Mouse (Mus musculus) midbrain, postnatal 0 days (tissue): ENCODE measurements at regions not wholly inside any gene's neighbourhood (a gene's known extent, or its start where the extent isn't known, plus 50 kb on each side); places are given as distances from the start of the nearest gene placed in this dataset.
A peak's percentile ranks its signal among the peaks of the same experiment; 100 is the strongest.

Source experiments
- ATAC-seq: fragments of 200-750 bp; cut with Nextera tagmentation; 2 replicates; pipeline ENCODE4 v1.8.0; 2017; ENCODE audit warnings: moderate number of reproducible peaks, mild to moderate bottlenecking, moderate TSS enrichment, moderate library complexity; ENCODE audit not compliant: low FRiP score
- DNase-seq: peaks from one replicate; pipeline ENCODE4 v3.0.0-alpha.2; 2015; ENCODE audit warnings: low spot score
- H3K27ac ChIP-seq: fragments of 300-500 bp; sonication (generic); 2 replicates; pipeline ENCODE4 v1.5.1; 2014; ENCODE audit warnings: low read depth, mild to moderate bottlenecking, low read length, mixed read lengths
- H3K27me3 ChIP-seq: fragments of 300-500 bp; sonication (generic); 2 replicates; pipeline ENCODE4 v1.6.1; 2014; ENCODE audit warnings: low read length, control low read depth, mixed read lengths; ENCODE audit not compliant: insufficient read depth
- H3K36me3 ChIP-seq: fragments of 300-500 bp; sonication (generic); 2 replicates; pipeline ENCODE4 v1.6.1; 2014; ENCODE audit warnings: low read length, control low read depth, mixed read lengths; ENCODE audit not compliant: insufficient read depth
- H3K4me1 ChIP-seq: fragments of 300-500 bp; sonication (generic); 2 replicates; pipeline ENCODE4 v1.6.1; 2014; ENCODE audit warnings: mild to moderate bottlenecking, control low read depth, antibody characterized with exemption, low read length, mixed read lengths; ENCODE audit not compliant: insufficient read depth
- H3K4me2 ChIP-seq: fragments of 300-500 bp; sonication (generic); 2 replicates; pipeline ENCODE4 v1.6.1; 2014; ENCODE audit warnings: low read depth, mild to moderate bottlenecking, low read length, mixed read lengths; ENCODE audit not compliant: poor library complexity, severe bottlenecking
- H3K4me3 ChIP-seq: fragments of 300-500 bp; sonication (generic); 2 replicates; pipeline ENCODE4 v1.5.1; 2014; ENCODE audit warnings: low read depth, mild to moderate bottlenecking, low read length, moderate library complexity
- H3K9ac ChIP-seq: fragments of 300-500 bp; sonication (generic); replicated peaks from 2 replicates; pipeline ENCODE4 v1.6.1; 2014; ENCODE audit warnings: mild to moderate bottlenecking, low read length, moderate library complexity, mixed read lengths; ENCODE audit not compliant: poor library complexity, severe bottlenecking
- H3K9me3 ChIP-seq: fragments of 300-500 bp; sonication (generic); 2 replicates; pipeline ENCODE4 v1.6.1; 2016; ENCODE audit warnings: low read length, control low read depth
- CTCF ChIP-seq: IDR thresholded peaks from 2 replicates; pipeline ENCODE4 v1.5.1; 2016; ENCODE audit warnings: antibody characterized with exemption, mild to moderate bottlenecking
- WGBS: fragments of 180-500 bp; shearing (Covaris S2); extraction: QIAGEN DNeasy Blood & Tissue Kit; methylation state at CpG from one replicate; pipeline ENCODE4 v1.1.7; 2014; 5-methylcytosine and 5-hydroxymethylcytosine counted together

DNA sequence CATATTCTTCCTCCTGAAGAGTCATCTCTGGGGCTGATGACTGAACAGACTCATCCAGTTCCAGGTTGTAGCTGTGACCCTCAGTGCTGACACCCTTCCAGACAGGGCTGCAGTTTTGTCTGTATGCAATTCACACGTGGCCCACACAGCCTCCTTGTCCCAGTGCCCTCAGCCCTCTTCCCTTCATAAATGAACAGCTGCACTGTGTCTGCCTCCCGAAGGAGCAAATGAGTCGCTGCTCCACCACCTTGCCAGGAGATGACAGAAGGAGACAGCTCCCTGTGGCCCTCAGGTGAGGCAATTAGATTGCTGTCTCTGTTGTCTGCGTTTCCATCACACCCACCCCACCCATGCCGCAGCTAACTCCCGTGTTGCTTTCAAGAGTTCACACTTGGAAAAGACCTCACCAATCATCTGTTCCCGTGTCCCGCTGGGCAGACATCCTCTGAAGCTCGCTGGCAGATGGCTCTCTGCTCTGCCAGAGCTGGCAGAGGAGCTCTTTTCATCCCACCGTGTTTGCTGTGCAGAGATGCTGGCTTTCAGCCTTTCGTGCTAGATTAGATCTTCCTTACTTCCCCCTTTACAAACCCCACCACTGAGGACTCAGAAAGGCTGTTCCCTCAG lies 135.5 kb upstream of the Slc35f3 start:
- peak; percentile 83 for DNase-seq
- H3K9ac ChIP-seq, result no peak overlapping the region

DNA sequence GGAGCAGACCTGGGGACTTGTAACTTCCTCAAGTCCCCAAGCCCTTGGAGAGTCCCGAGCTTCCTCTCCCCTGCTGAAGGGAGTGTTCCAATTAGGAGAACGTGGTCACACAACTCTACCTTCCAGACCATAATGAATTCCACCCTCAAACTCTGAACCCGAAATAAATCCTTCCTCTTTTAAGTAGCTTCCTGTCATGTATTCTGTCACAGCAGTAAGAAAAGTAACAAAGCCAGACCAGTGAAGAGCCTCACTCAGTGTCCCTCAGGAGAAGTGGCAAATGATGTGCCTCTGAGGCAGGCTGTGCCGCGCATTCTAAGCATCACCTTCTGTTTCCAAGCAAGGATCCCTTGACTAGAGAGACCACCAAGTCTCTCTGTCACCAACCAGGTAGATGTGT lies 134.4 kb upstream of the Slc35f3 start:
- H3K4me3 ChIP-seq, result no peak overlapping the region
- H3K27ac ChIP-seq, result no peak overlapping the region
- 62% methylated on average over 5 of the region's 5 CpGs for WGBS
- H3K9ac ChIP-seq, result no peak overlapping the region
- H3K4me1 ChIP-seq, result peaks cover 8% of the 10 kb centered on the region; the same call in 1 of the 2 replicates
- TF ChIP-seq CTCF, result no peak
- no peaks in the 10 kb centered on the region for H3K27me3 ChIP-seq
- no peak for DNase-seq
- H3K36me3 ChIP-seq, result no peaks in the 10 kb centered on the region
- no peaks in the 10 kb centered on the region for H3K9me3 ChIP-seq
- H3K4me2 ChIP-seq, result no peak overlapping the region
- ATAC-seq, result no peak

More for the DNA sequence above, 135.5 kb upstream of the Slc35f3 start:
- 33% methylated on average over 11 of the region's 11 CpGs for WGBS
- Histone ChIP-seq H3K9me3 (no peaks in the 10 kb centered on the region), H3K4me2 (no peak overlapping the region), H3K27me3 (no peaks in the 10 kb centered on the region), H3K36me3 (no peaks in the 10 kb centered on the region), H3K4me1 (peaks cover 8% of the 10 kb centered on the region; the same call in 1 of the 2 replicates), H3K4me3 (no peak overlapping the region), H3K27ac (no peak overlapping the region)
- no peak for TF ChIP-seq CTCF
- peak; percentile 36; the same call in 1 of the 2 replicates for ATAC-seq

DNA sequence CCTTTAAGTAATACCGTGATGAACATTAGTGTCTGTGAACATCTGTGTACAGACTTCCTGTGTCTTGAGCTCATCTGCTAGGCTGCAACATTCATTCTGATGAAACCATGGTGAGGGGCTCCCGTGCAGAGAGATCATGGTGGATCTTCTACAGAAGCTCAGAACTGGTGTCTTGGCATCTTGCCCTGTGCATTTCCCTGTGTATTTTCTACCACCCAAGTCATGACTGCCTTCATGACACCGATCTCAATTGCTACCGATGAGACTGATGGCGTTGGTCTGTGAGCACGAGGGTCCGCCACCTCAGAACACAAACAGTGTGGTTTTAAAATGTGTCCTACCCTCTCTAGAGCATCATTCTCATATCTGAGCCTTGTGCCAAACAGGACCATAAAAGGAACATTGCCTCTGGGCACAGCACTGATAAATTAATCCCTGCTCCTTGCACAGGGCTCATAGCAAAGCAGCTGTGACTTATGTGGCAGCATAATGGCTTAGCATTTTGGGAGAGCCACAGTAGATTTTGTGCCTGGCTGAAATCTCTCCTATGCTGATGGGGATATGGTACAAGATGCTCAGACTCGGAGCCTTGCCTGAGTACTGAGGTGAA lies 132.8 kb upstream of the Slc35f3 start:
- Histone ChIP-seq H3K9ac (no peak overlapping the region), H3K27me3 (no peaks in the 10 kb centered on the region), H3K4me3 (no peak overlapping the region), H3K36me3 (no peaks in the 10 kb centered on the region), H3K4me2 (no peak overlapping the region), H3K4me1 (peaks cover 7% of the 10 kb centered on the region; the same call in 1 of the 2 replicates), H3K27ac (peak overlapping the region; percentile 13), H3K9me3 (no peaks in the 10 kb centered on the region)
- DNase-seq, result peak; percentile 73
- WGBS, result 60% methylated on average over 8 of the region's 8 CpGs
- ATAC-seq, result no peak
- TF ChIP-seq CTCF, result no peak

DNA sequence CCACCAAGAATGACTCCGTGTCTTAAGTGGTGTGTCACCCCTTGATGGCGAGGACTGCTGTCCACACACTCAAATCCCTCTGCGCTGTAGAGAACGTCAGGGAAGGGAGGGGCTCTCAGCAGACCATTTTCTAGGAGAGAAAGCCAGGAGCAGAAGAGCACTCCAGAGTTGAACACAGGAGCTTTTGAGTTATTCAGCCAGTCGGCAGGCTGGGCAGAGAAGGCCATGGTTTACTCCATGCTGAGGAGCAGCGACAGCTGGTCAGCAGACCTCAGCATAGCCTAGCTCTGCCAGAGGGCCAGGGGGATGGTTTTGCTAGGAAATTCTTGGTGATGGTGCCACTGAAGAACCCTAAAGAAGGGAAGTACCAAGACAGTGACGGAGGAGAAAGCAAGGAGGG lies 132.0 kb upstream of the Slc35f3 start:
- 70% methylated on average over 7 of the region's 7 CpGs for WGBS
- DNase-seq, result peak; percentile 21
- Histone ChIP-seq H3K27ac (peak overlapping the region; percentile 13), H3K4me1 (0 out of 2 replicates have a peak, but pooled peaks cover 3% of the 10 kb centered on the region), H3K27me3 (no peaks in the 10 kb centered on the region), H3K4me2 (no peak overlapping the region), H3K4me3 (no peak overlapping the region), H3K36me3 (no peaks in the 10 kb centered on the region), H3K9ac (no peak overlapping the region), H3K9me3 (no peaks in the 10 kb centered on the region)
- ATAC-seq, result no peak
- TF ChIP-seq CTCF, result no peak

DNA sequence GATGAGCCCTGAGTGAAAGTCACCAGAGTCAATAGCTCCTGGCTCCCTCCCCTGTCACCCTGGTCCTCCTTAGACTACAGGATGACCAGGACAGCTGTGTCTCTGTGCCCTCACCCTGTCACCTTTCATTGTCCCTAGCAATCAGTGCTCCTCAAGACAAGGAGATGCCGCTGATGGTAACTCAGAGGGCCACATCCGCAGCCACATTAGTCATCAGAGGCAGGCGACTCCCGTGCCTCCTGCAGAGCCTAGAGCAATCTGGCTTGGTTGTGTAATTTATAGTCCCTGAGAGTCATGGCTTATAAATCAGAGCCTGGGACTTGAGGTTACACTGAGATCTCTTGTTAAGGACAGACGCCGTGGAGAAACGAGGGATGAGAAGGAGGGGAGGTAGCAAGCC lies 123.9 kb upstream of the Slc35f3 start:
- no peaks in the 10 kb centered on the region for H3K36me3 ChIP-seq
- H3K9ac ChIP-seq, result no peak overlapping the region
- no peaks in the 10 kb centered on the region for H3K27me3 ChIP-seq
- no peak overlapping the region for H3K4me2 ChIP-seq
- no peak overlapping the region for H3K4me3 ChIP-seq
- no peak for DNase-seq
- no peak overlapping the region for H3K27ac ChIP-seq
- TF ChIP-seq CTCF, result no peak
- WGBS, result 74% methylated on average over 7 of the region's 7 CpGs
- H3K4me1 ChIP-seq, result no peaks in the 10 kb centered on the region; the same call in 1 of the 2 replicates
- ATAC-seq, result no peak
- H3K9me3 ChIP-seq, result no peaks in the 10 kb centered on the region

DNA sequence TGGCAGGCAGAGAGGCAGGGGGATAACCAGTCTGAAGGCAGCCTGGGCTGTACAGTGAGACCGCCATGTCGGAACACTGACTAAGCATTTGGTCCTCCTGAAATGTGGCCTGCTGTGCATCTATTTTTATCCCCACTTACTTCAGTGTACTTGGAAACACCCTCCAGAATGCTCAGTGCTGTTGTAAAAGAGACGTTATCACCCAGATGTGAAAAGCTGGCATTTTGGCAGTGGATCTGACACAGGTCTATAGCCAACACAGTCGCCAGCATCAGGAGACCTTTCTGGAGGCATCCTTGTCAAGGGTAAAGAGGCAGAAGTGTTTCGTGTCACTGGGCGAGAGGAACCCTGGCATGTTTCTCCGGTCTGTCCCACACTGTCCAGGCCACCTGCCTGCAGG lies 122.1 kb upstream of the Slc35f3 start:
- WGBS, result 95% methylated on average over 7 of the region's 7 CpGs
- H3K27ac ChIP-seq, result no peak overlapping the region
- H3K9me3 ChIP-seq, result no peaks in the 10 kb centered on the region
- no peak for ATAC-seq
- H3K4me1 ChIP-seq, result no peaks in the 10 kb centered on the region; the same call in 1 of the 2 replicates
- no peaks in the 10 kb centered on the region for H3K36me3 ChIP-seq
- H3K4me3 ChIP-seq, result no peak overlapping the region
- no peak for DNase-seq
- no peak for TF ChIP-seq CTCF
- H3K4me2 ChIP-seq, result no peak overlapping the region
- H3K27me3 ChIP-seq, result no peaks in the 10 kb centered on the region
- no peak overlapping the region for H3K9ac ChIP-seq
